8 mouse cellular contexts compared by ENCODE assay signal in genomic region chr11:94928820-94929219, GRCm38 (mm10). TPM values are rescaled to one million over a fixed set of nuclear protein-coding genes. Genes with fewer than 3 reads are reported as not detected.
DNase-seq lines count a peak whose midpoint lies in the region; ATAC-seq and TF ChIP-seq lines count a peak whose summit lies in the region.

No protein-coding gene starts in this region.

- H3K4me1 ChIP-seq in embryonic facial prominence, embryonic 14.5 days (ENCODE audit: control insufficient read depth, insufficient read depth, low read length): peaks cover 45% of the 10 kb centered on the region
- peaks cover 45% of the 10 kb centered on the region for H3K4me1 ChIP-seq in heart, embryonic 11.5 days (ENCODE audit: control insufficient read depth, insufficient read depth, low read length)
- H3K4me1 ChIP-seq in kidney, adult 2 months (ENCODE audit: control insufficient read depth, insufficient read depth, low read length): no peaks in the 10 kb centered on the region
- peaks cover 8% of the 10 kb centered on the region; the same call in 1 of the 2 replicates for H3K4me1 ChIP-seq in neural tube, embryonic 15.5 days

- H3K9ac ChIP-seq in embryonic facial prominence, embryonic 14.5 days (ENCODE audit: low read depth, low read length): peak overlapping the region; percentile 47
- H3K9ac ChIP-seq in heart, embryonic 11.5 days (ENCODE audit: low read depth, low read length): peak overlapping the region; percentile 23; the same call in 1 of the 2 replicates
- H3K9ac ChIP-seq in neural tube, embryonic 15.5 days (replicated peaks): no peak overlapping the region

- peak overlapping the region; percentile 39 for H3K4me2 ChIP-seq in embryonic facial prominence, embryonic 14.5 days (ENCODE audit: low read depth, low read length)
- peak overlapping the region; percentile 47 for H3K4me2 ChIP-seq in heart, embryonic 11.5 days
- H3K4me2 ChIP-seq in neural tube, embryonic 15.5 days: peak overlapping the region; percentile 38

- ATAC-seq in embryonic facial prominence, embryonic 14.5 days (ENCODE audit: low read depth): peak; percentile 94
- peak; percentile 88 for ATAC-seq in heart, embryonic 11.5 days (replicated peaks; ENCODE audit: insufficient number of reproducible peaks, low FRiP score, low TSS enrichment)
- ATAC-seq in neural tube, embryonic 15.5 days (ENCODE audit: low FRiP score): no peak

- TF ChIP-seq POLR2A in kidney, adult 2 months (IDR thresholded peaks at IDR 0.05; ENCODE audit: low read depth, low read length): no peak

- peak overlapping the region; percentile 94 for H3K27ac ChIP-seq in embryonic facial prominence, embryonic 14.5 days (replicated peaks; ENCODE audit: low read depth, low read length)
- H3K27ac ChIP-seq in heart, embryonic 11.5 days (ENCODE audit: low read depth, low read length): peak overlapping the region; percentile 73
- no peak overlapping the region; the same call in 1 of the 2 replicates for H3K27ac ChIP-seq in kidney, adult 2 months (ENCODE audit: insufficient read depth, low read depth, low read length)
- H3K27ac ChIP-seq in neural tube, embryonic 15.5 days (replicated peaks): 0 out of 2 replicates have a peak overlapping the region, but pooled peaks have one; percentile 30

- H3K36me3 ChIP-seq in embryonic facial prominence, embryonic 14.5 days (ENCODE audit: control insufficient read depth, insufficient read depth, low read length): no peaks in the 10 kb centered on the region
- no peaks in the 10 kb centered on the region for H3K36me3 ChIP-seq in heart, embryonic 11.5 days (ENCODE audit: control insufficient read depth, insufficient read depth, low read length)
- no peaks in the 10 kb centered on the region for H3K36me3 ChIP-seq in kidney, adult 2 months (ENCODE audit: control insufficient read depth, insufficient read depth, low read length)
- H3K36me3 ChIP-seq in neural tube, embryonic 15.5 days: no peaks in the 10 kb centered on the region

- DNase-seq in layer of hippocampus, adult 11-12 months (ENCODE audit: low spot score): peak; percentile 34
- DNase-seq in layer of hippocampus, adult 9-10 months (ENCODE audit: low spot score): no peak
- DNase-seq in embryonic facial prominence, embryonic 14.5 days (ENCODE audit: low spot score): peak; percentile 96
- peak; percentile 78 for DNase-seq in kidney, adult 2 months
- DNase-seq in lung, adult 18-20 months: peak; percentile 84 to 90
- DNase-seq in urinary bladder, postnatal 4 days (ENCODE audit: low spot score in 2 of 2): peak; percentile 95

- WGBS in embryonic facial prominence, embryonic 14.5 days: 7% methylated on average over 7 of the region's 13 CpGs
- WGBS in heart, embryonic 11.5 days (ENCODE audit: insufficient replicate concordance): 1% methylated on average over 13 of the region's 13 CpGs
- WGBS in kidney, adult 2 months: 10% methylated on average over 13 of the region's 13 CpGs
- 8% methylated on average over 13 of the region's 13 CpGs for WGBS in neural tube, embryonic 15.5 days

- no peaks in the 10 kb centered on the region for H3K9me3 ChIP-seq in embryonic facial prominence, embryonic 14.5 days (ENCODE audit: control insufficient read depth, low read length)
- no peaks in the 10 kb centered on the region for H3K9me3 ChIP-seq in heart, embryonic 11.5 days (replicated peaks; ENCODE audit: control insufficient read depth, low read length)
- no peaks in the 10 kb centered on the region for H3K9me3 ChIP-seq in neural tube, embryonic 15.5 days (replicated peaks)

- no peaks in the 10 kb centered on the region for H3K27me3 ChIP-seq in embryonic facial prominence, embryonic 14.5 days (replicated peaks; ENCODE audit: control insufficient read depth, insufficient read depth, low read length)
- peaks cover 6% of the 10 kb centered on the region for H3K27me3 ChIP-seq in heart, embryonic 11.5 days (ENCODE audit: control insufficient read depth, insufficient read depth, low read length)
- no peaks in the 10 kb centered on the region for H3K27me3 ChIP-seq in kidney, adult 2 months (replicated peaks; ENCODE audit: control insufficient read depth, insufficient read depth, low read length)
- H3K27me3 ChIP-seq in neural tube, embryonic 15.5 days (replicated peaks): peaks cover 11% of the 10 kb centered on the region

- H3K4me3 ChIP-seq in embryonic facial prominence, embryonic 14.5 days (ENCODE audit: low read depth, low read length): peak overlapping the region; percentile 10; the same call in 1 of the 2 replicates
- H3K4me3 ChIP-seq in heart, embryonic 11.5 days (ENCODE audit: low read depth, low read length): no peak overlapping the region
- H3K4me3 ChIP-seq in kidney, adult 2 months (ENCODE audit: insufficient read depth, low read depth, low read length): no peak overlapping the region
- H3K4me3 ChIP-seq in neural tube, embryonic 15.5 days (replicated peaks): no peak overlapping the region

- TF ChIP-seq CTCF in kidney, adult 2 months (conservative IDR thresholded peaks at IDR 0.05; ENCODE audit: insufficient read depth, insufficient read length, low read depth, low read length): no peak

RNA-seq across cellular contexts. Expression of gene Col1a1, which starts 7.2 kb away (rescaled TPM):
- polyA plus RNA-seq in embryonic facial prominence, embryonic 14.5 days (2014; fragmentation: Nextera tagmentation; extraction: Ambion mirVana): 3,653 and 4,731 TPM in 2 replicates
- 129 and 157 TPM in 2 replicates for polyA plus RNA-seq in heart, embryonic 11.5 days (2014; fragmentation: Nextera tagmentation; extraction: Ambion mirVana)
- polyA plus RNA-seq in kidney, adult 2 months (2012; rRNA removed): 25.3 and 29.6 TPM in 2 replicates
- polyA plus RNA-seq in neural tube, embryonic 15.5 days (2015; fragmentation: Nextera tagmentation; extraction: Ambion mirVana): 317 and 375 TPM in 2 replicates

RNA-seq across cellular contexts. Expression of gene Hils1, which starts 38.6 kb away (rescaled TPM):
- 0.25 and 0.61 TPM in 2 replicates for polyA plus RNA-seq in embryonic facial prominence, embryonic 14.5 days (2014; fragmentation: Nextera tagmentation; extraction: Ambion mirVana)
- polyA plus RNA-seq in heart, embryonic 11.5 days (2014; fragmentation: Nextera tagmentation; extraction: Ambion mirVana): 0.24 TPM in 1 of 2 replicates, not detected in the other
- polyA plus RNA-seq in kidney, adult 2 months (2012; rRNA removed): 0.56 TPM in 1 of 2 replicates, not detected in the other
- not detected in 2 replicates for polyA plus RNA-seq in neural tube, embryonic 15.5 days (2015; fragmentation: Nextera tagmentation; extraction: Ambion mirVana)

RNA-seq across cellular contexts. Expression of gene Sgca, which starts 47.3 kb away (rescaled TPM):
- 18.6 and 19.5 TPM in 2 replicates for polyA plus RNA-seq in embryonic facial prominence, embryonic 14.5 days (2014; fragmentation: Nextera tagmentation; extraction: Ambion mirVana)
- 24.7 and 25.3 TPM in 2 replicates for polyA plus RNA-seq in heart, embryonic 11.5 days (2014; fragmentation: Nextera tagmentation; extraction: Ambion mirVana)
- 5.0 and 23.9 TPM in 2 replicates for polyA plus RNA-seq in kidney, adult 2 months (2012; rRNA removed)
- 0.77 and 1.4 TPM in 2 replicates for polyA plus RNA-seq in neural tube, embryonic 15.5 days (2015; fragmentation: Nextera tagmentation; extraction: Ambion mirVana)
